Mouse (Mus musculus) lung, embryonic 14.5 days (tissue): ENCODE measurements around the gene Lclat1. TPM values are rescaled to one million over a fixed set of nuclear protein-coding genes. Genes with fewer than 3 reads are reported as not detected.
"Not testable (repeated sequence)": the region's sequence is repeated elsewhere in the genome, so short reads cannot be mapped to it uniquely, and the experiment has no call there.

ENCODE experiments used
- ATAC-seq: fragments of 200-750 bp; cut with Nextera tagmentation; 2 replicates; pipeline ENCODE4 v1.8.0; 2017; ENCODE audit warnings: mild to moderate bottlenecking, moderate TSS enrichment, moderate library complexity; ENCODE audit not compliant: insufficient read depth
- DNase-seq: peaks from one replicate; pipeline ENCODE4 v3.0.0-alpha.2; 2015
- H3K27ac ChIP-seq: fragments of 300-500 bp; sonication (generic); 2 replicates; pipeline ENCODE4 v1.5.1; 2014; ENCODE audit warnings: low read depth, mild to moderate bottlenecking, moderate library complexity
- H3K27me3 ChIP-seq: fragments of 300-500 bp; sonication (generic); 2 replicates; pipeline ENCODE4 v1.6.1; 2014; ENCODE audit warnings: low read length, control low read depth; ENCODE audit not compliant: insufficient read depth
- H3K36me3 ChIP-seq: fragments of 300-500 bp; sonication (generic); 2 replicates; pipeline ENCODE4 v1.6.1; 2014; ENCODE audit warnings: control low read depth; ENCODE audit not compliant: insufficient read depth
- H3K4me1 ChIP-seq: fragments of 300-500 bp; sonication (generic); 2 replicates; pipeline ENCODE4 v1.6.1; 2014; ENCODE audit warnings: antibody characterized with exemption, control low read depth; ENCODE audit not compliant: insufficient read depth
- H3K4me2 ChIP-seq: fragments of 300-500 bp; sonication (generic); 2 replicates; pipeline ENCODE4 v1.6.1; 2014; ENCODE audit warnings: mild to moderate bottlenecking
- H3K4me3 ChIP-seq: fragments of 300-500 bp; sonication (generic); 2 replicates; pipeline ENCODE4 v1.5.1; 2014; ENCODE audit warnings: low read depth, low read length
- H3K9ac ChIP-seq: fragments of 300-500 bp; sonication (generic); 2 replicates; pipeline ENCODE4 v1.6.1; 2014
- H3K9me3 ChIP-seq: fragments of 300-500 bp; sonication (generic); 2 replicates; pipeline ENCODE4 v1.6.1; 2016; ENCODE audit warnings: low read depth, low read length, control low read depth
- CTCF ChIP-seq: IDR thresholded peaks from 2 replicates; pipeline ENCODE4 v1.5.1; 2016; ENCODE audit warnings: antibody characterized with exemption, low read depth
- WGBS: fragments of 180-500 bp; shearing (Covaris S2); extraction: QIAGEN DNeasy Blood & Tissue Kit; methylation state at CpG from one replicate; pipeline ENCODE4 v1.1.7; 2014; 5-methylcytosine and 5-hydroxymethylcytosine counted together
- polyA plus RNA-seq: library from polyadenylated mRNA; unstranded; fragments of >200 nt; fragmentation: Nextera tagmentation; extraction: Ambion mirVana; gene quantifications from 2 replicates; pipeline ENCODE4 v1.2.1, GENCODE M21; 2014

Lclat1 gene
- polyA plus RNA-seq, 1 experiment from 2014 or later: 23.0 TPM

DNA sequence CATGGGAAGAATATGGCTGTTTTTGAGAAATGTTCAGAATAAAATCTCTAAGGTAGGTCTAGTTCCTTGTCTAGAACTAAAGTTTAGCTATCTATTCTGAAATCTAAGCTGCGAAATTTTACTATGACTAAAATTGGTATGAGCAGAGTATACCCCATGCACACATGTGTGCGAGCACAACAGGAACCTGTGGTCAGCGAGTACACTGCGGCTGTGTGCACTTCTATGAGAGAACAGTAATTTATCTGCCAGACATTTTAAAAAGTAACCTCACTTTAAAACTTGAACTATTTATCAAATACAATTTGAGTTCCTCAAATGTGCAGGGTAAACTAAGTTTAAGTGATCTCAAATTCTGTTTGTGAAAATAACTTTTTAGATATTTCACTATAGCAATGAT lies 34.2 kb downstream of the Lclat1 start:
- no peak for TF ChIP-seq CTCF
- Histone ChIP-seq H3K9me3 (no peaks in the 10 kb centered on the region), H3K4me2 (no peak overlapping the region), H3K4me3 (no peak overlapping the region), H3K27me3 (no peaks in the 10 kb centered on the region), H3K4me1 (no peaks in the 10 kb centered on the region), H3K9ac (no peak overlapping the region), H3K27ac (no peak overlapping the region), H3K36me3 (no peaks in the 10 kb centered on the region)
- ATAC-seq: no peak
- DNase-seq: no peak
- WGBS: 65% methylated on average over 4 of the region's 4 CpGs

DNA sequence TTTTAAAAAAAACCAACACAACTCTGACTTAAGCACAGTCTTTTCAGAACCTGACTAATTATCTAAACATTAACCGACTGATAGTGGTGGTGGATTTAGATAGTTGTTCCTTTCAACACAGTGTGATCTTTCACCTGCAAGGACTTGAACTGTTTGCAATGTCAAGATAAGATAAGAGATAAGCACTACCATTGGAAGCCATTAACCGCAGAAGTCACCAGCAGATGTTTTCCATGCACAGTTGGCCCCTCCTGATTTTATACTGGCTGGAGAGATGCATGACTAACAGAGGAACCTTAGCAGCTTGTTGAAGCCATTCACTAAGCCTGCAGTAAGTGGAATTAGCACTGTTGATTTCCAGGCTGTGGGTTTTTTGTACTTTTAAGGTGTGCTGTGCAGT lies 34.7 kb downstream of the Lclat1 start:
- ATAC-seq (no peak), DNase-seq (no peak)
- H3K4me3 ChIP-seq: no peak overlapping the region
- H3K36me3 ChIP-seq: no peaks in the 10 kb centered on the region
- H3K27ac ChIP-seq: no peak overlapping the region
- H3K4me2 ChIP-seq: no peak overlapping the region
- no peaks in the 10 kb centered on the region for H3K4me1 ChIP-seq
- no peaks in the 10 kb centered on the region for H3K9me3 ChIP-seq
- no peak for TF ChIP-seq CTCF
- WGBS: 18% methylated on average over 2 of the region's 2 CpGs
- no peaks in the 10 kb centered on the region for H3K27me3 ChIP-seq
- H3K9ac ChIP-seq: no peak overlapping the region

DNA sequence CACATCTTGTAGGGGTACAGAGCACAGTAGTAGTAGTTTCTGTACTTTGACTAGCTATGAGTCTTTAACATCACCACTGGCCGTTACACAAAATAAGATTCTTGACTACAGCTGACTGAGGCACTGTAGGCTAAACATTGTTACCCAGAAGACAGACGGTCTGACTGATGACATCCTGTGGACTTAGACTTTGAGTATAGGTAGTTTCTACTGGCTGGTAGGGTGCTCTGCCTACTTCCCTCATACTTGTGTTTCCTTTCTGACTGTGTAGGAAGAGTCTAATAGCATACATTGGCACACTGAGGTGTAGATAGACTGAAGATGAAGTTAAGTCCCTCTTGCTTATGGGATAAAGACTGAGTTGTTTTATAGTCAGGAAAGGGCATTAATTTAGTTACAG lies 37.6 kb downstream of the Lclat1 start:
- 82% methylated on average over 2 of the region's 2 CpGs for WGBS
- Histone ChIP-seq H3K27me3 (no peaks in the 10 kb centered on the region), H3K9me3 (no peaks in the 10 kb centered on the region), H3K4me1 (no peaks in the 10 kb centered on the region), H3K27ac (no peak overlapping the region), H3K9ac (no peak overlapping the region), H3K4me3 (no peak overlapping the region), H3K36me3 (no peaks in the 10 kb centered on the region), H3K4me2 (no peak overlapping the region)
- no peak for TF ChIP-seq CTCF
- ATAC-seq: no peak
- no peak for DNase-seq

DNA sequence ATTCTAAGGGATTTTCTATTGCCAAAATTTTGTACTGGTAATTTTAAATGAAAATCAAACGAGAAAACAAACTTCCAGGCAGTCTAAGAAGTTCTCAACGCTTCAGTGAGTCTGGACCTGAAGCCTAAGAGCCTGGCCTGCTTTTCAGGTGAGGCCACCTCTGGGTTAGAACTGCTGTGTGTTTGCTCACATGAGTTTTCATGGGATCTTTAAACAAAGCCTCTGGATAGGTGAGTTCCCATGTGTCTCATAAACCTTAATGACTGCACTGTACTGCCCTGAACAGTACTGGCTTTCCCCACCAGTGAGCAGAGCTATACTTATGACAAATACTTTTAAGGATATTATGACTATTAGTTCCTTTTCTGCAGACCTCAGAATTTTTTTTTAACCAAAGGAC lies 40.8 kb downstream of the Lclat1 start:
- no peak overlapping the region for H3K9ac ChIP-seq
- H3K4me3 ChIP-seq: no peak overlapping the region
- no peak overlapping the region for H3K27ac ChIP-seq
- H3K4me2 ChIP-seq: no peak overlapping the region
- H3K27me3 ChIP-seq: no peaks in the 10 kb centered on the region
- no peak for TF ChIP-seq CTCF
- H3K36me3 ChIP-seq: no peaks in the 10 kb centered on the region
- H3K9me3 ChIP-seq: no peaks in the 10 kb centered on the region
- ATAC-seq (no peak), DNase-seq (no peak)
- H3K4me1 ChIP-seq: no peaks in the 10 kb centered on the region
- WGBS: 66% methylated on average over 2 of the region's 2 CpGs

DNA sequence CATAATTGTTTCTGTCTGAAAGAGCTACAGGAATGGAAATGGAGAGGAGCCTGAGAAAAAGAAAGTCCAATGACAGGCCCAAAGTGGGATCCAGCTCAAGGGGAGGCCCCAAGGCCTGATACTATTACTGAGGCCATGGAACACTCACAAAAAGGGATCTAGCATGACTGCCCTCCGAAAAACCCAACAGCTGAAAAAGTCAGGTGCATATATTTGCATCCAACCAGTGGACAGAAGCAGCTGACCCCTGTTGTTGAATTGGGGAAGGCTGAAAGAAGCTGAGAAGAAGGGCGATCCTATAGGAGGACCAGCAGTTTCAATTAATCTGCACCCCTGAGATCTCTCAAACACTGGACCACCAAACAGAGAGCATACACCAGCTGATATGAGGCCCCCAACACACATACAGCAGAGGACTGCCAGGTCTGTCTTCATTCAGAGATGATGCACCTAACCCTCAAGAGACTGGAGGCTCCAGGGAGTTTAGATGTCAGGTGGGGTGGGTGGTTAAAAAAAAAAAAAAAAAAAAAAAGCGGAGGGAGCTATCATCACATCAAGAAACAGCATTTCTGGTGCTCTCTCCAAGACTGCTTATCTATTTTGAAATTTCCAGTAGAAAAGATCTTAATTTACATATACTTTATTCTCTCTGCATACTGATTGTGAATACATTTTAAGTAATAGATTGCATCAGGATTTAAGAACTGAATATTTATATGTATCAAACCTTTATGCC lies 45.2 kb downstream of the Lclat1 start:
- H3K27ac ChIP-seq, H3K9me3 ChIP-seq, DNase-seq, H3K27me3 ChIP-seq, H3K4me2 ChIP-seq, ATAC-seq, H3K36me3 ChIP-seq, H3K9ac ChIP-seq, H3K4me1 ChIP-seq, H3K4me3 ChIP-seq: not testable (repeated sequence)
- WGBS: 86% methylated on average over 3 of the region's 3 CpGs

DNA sequence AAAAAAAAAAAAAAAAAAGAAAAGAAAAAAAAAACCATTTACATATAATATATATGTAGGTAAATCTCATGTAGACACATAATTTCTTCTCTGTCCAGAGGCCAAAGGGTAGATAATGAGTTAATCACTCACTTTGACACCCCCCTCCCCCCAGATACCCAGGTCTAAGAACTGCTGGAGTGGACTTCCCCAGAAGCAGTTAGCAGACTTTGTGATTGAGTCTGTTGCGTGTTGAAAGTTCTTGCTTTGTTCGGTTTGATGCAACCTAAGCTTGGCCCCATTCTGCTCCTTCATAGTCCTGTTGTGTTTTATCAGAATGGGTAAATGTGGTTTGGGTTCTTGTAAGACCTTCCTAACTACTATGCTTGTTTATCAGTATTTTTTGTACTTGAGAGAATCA lies 45.9 kb downstream of the Lclat1 start:
- DNase-seq (no peak), ATAC-seq (no peak)
- Histone ChIP-seq H3K4me1 (no peaks in the 10 kb centered on the region), H3K27ac (no peak overlapping the region), H3K9ac (no peak overlapping the region), H3K9me3 (no peaks in the 10 kb centered on the region), H3K4me2 (no peak overlapping the region), H3K4me3 (no peak overlapping the region), H3K36me3 (no peaks in the 10 kb centered on the region), H3K27me3 (no peaks in the 10 kb centered on the region)
- 78% methylated on average over 2 of the region's 2 CpGs for WGBS
- TF ChIP-seq CTCF: no peak

DNA sequence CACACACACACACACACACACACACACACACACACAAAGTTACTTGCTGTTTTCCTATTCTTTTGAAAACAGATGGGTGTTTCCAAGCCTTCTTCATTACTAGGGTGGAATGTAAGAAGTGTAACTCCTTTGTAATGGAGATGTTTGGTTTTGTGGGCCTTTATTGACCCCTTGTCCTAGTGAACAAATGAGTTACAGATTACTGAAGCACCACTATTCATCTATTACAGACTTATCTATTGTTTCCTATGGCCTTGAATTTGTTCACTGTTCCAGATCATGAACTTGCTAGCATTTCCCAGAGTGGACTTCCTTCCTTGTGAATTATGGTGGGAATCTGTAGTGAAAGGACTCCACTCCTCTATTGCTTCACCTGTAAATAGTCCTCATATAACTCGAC lies 48.8 kb downstream of the Lclat1 start:
- Histone ChIP-seq H3K4me2 (no peak overlapping the region), H3K4me3 (no peak overlapping the region), H3K27ac (no peak overlapping the region), H3K9me3 (no peaks in the 10 kb centered on the region), H3K27me3 (no peaks in the 10 kb centered on the region), H3K36me3 (no peaks in the 10 kb centered on the region), H3K9ac (no peak overlapping the region), H3K4me1 (no peaks in the 10 kb centered on the region)
- TF ChIP-seq CTCF: no peak
- 69% methylated on average over 1 of the region's 1 CpGs for WGBS
- ATAC-seq (no peak), DNase-seq (no peak)
